Mouse (Mus musculus): ENCODE data around the gene Gm42372. TPM values are rescaled to one million over a fixed set of nuclear protein-coding genes. Genes with fewer than 3 reads are reported as not detected.

Gene Gm42372
- 0.18 and 0.25 TPM in 2 replicates for polyA plus RNA-seq (2015; fragmentation: Nextera tagmentation; extraction: Ambion mirVana)

GRCm38 (mm10) chr7:16982859-16983568 is at the start of gene Gm42372:
Gene Gm42372 (plus strand): TSS chr7:16983086.
- H3K36me3 ChIP-seq, result no peaks in the 10 kb centered on the region
- no peaks in the 10 kb centered on the region for H3K9me3 ChIP-seq
- peak within 1 kb of the TSS; percentile 20; the same call in 1 of the 2 replicates for H3K4me3 ChIP-seq
- no peaks in the 10 kb centered on the region for H3K27me3 ChIP-seq
- peak within 1 kb of the TSS; percentile 49 for H3K4me2 ChIP-seq
- ATAC-seq (ENCODE audit: insufficient number of reproducible peaks, insufficient read depth, low FRiP score, low TSS enrichment, low read depth), result 0 out of 2 replicates have a peak, but pooled peaks have one; percentile 26
- H3K4me1 ChIP-seq, result peaks cover 28% of the 10 kb centered on the region
- H3K27ac ChIP-seq, result no peak within 1 kb of the TSS
- 24% methylated on average over 26 of the region's 26 CpGs for WGBS
- H3K9ac ChIP-seq, result no peak within 1 kb of the TSS

DNA sequence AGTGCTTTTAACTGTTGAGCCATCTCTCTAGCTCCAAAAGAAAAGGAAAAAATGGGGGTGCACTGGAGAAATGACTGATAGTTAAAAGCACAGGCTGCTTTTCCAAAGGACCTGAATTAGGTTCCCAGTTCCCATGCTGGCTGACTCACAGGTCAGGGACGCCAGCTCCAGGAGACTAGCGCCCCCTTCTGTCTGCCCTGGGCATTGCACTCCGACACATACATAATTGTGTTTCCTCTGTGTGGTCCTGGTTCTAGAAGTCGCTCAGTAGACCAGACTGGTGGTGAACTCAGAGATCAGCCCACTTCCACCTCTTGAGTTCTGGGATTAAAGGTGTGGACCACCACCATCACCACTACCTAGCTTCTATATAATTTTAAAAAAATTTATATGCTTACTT is 45.6 kb upstream of the Gm42372 start:
- H3K36me3 ChIP-seq, result no peaks in the 10 kb centered on the region
- 41% methylated on average over 4 of the region's 4 CpGs for WGBS
- H3K9me3 ChIP-seq, result no peaks in the 10 kb centered on the region
- no peak for ATAC-seq (ENCODE audit: insufficient number of reproducible peaks, insufficient read depth, low FRiP score, low TSS enrichment, low read depth)
- H3K4me3 ChIP-seq, result no peak overlapping the region
- no peak overlapping the region for H3K27ac ChIP-seq
- peaks cover 14% of the 10 kb centered on the region for H3K4me1 ChIP-seq
- no peak overlapping the region for H3K4me2 ChIP-seq
- no peak overlapping the region for H3K9ac ChIP-seq
- no peaks in the 10 kb centered on the region for H3K27me3 ChIP-seq

GRCm38 (mm10) chr7:16938117-16938791 is 44.6 kb upstream of the Gm42372 start:
- 68% methylated on average over 17 of the region's 17 CpGs for WGBS
- H3K4me3 ChIP-seq, result no peak overlapping the region
- ATAC-seq (ENCODE audit: insufficient number of reproducible peaks, insufficient read depth, low FRiP score, low TSS enrichment, low read depth), result no peak
- H3K4me1 ChIP-seq, result peaks cover 13% of the 10 kb centered on the region
- no peaks in the 10 kb centered on the region for H3K27me3 ChIP-seq
- H3K9ac ChIP-seq, result no peak overlapping the region
- H3K4me2 ChIP-seq, result no peak overlapping the region
- no peak overlapping the region for H3K27ac ChIP-seq
- H3K9me3 ChIP-seq, result no peaks in the 10 kb centered on the region
- no peaks in the 10 kb centered on the region for H3K36me3 ChIP-seq

DNA sequence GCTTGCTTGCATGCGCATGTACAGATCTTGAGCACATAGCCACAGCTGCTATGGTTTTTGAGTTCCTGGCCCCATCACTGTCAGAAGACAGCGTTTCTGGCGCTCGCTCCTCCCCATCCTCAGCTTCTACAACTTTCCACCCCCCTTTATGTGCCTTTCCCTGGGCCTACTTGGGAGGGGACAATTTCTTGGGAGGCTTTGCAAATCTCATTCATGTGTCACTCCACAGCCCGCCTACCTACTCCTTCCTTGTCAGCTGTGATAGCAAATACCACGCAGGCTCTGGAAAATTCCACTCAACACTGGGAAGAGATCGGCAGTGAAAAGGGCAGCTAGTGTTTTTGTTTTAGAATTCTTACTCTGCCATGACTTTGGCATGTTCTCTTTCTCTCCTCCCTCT is 42.6 kb upstream of the Gm42372 start:
- WGBS, result 30% methylated on average over 7 of the region's 7 CpGs
- no peak for ATAC-seq (ENCODE audit: insufficient number of reproducible peaks, insufficient read depth, low FRiP score, low TSS enrichment, low read depth)
- no peak overlapping the region for H3K4me3 ChIP-seq
- H3K9ac ChIP-seq, result no peak overlapping the region
- peaks cover 26% of the 10 kb centered on the region for H3K4me1 ChIP-seq
- H3K27me3 ChIP-seq, result peaks cover 7% of the 10 kb centered on the region
- peak overlapping the region; percentile 66 for H3K27ac ChIP-seq
- H3K36me3 ChIP-seq, result no peaks in the 10 kb centered on the region
- no peaks in the 10 kb centered on the region for H3K9me3 ChIP-seq
- H3K4me2 ChIP-seq, result no peak overlapping the region

DNA sequence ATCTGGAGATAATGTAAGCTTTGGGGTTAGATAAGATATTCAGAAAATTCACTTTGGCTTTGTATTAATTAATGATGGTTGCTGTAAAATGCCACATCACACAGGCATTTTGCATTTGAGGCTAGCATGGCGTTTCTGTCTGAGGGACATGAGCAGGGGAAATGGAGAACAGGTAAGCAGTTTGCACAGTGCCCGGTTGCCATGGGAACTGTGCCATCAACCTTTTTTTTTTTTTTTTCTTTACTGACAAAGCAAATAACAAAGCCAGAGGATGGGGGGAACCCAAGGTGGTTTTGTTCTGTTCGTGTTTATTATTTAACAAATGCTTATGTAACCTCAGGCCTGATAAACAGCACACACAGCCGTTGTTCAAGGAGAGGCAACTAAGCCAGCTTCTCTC is 40.0 kb upstream of the Gm42372 start:
- Histone ChIP-seq H3K4me2 (no peak overlapping the region), H3K36me3 (no peaks in the 10 kb centered on the region), H3K9me3 (no peaks in the 10 kb centered on the region), H3K9ac (no peak overlapping the region), H3K27ac (no peak overlapping the region), H3K4me1 (peaks cover 48% of the 10 kb centered on the region), H3K4me3 (no peak overlapping the region), H3K27me3 (peaks cover 32% of the 10 kb centered on the region)
- no peak for ATAC-seq (ENCODE audit: insufficient number of reproducible peaks, insufficient read depth, low FRiP score, low TSS enrichment, low read depth)
- 57% methylated on average over 4 of the region's 4 CpGs for WGBS

DNA sequence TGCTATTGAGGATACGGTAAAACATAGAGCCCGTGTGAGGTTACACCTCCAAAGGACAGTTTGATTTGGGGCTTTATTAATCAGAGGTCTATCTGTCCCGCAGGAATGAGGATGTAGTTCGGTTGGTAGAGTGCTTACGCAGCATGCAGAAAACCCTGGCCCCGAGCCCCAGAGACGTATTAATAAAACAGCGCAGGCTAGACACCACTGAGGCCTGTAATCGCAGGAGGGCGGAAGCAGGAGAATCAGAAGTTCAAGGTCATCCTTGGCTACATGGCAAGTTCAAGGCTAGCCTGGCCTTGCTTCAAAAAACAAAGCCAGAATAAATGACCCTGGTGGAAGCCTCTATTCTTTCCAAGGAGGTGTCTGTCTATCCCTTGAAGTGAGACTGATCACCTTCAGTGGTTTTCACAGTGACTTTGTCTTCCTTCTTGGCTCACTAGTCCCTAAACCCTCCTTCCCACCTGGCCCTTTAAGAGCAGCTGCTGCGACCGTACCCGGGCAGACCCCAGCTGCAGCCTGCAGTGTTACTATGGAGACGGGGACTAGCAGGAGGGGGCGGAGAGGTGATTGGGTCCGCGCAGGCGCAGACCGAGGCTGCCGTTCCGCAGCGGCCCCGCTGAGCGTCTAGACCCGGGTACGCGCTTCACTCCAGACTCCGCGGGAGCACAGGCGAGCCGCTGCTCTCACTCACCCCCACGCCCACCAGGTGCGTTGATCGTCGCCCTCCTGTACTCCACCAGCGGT is 38.7 kb upstream of the Gm42372 start, which contains the start of gene Pnmal2:
Gene Pnmal2 (plus strand): TSS at position 622 of the 747 bp plus-strand sequence.
- H3K4me2 ChIP-seq, result peak within 1 kb of the TSS; percentile 87
- peak within 1 kb of the TSS; percentile 84 for H3K9ac ChIP-seq
- H3K4me1 ChIP-seq, result peaks cover 55% of the 10 kb centered on the region
- no peak within 1 kb of the TSS for H3K27ac ChIP-seq
- WGBS, result 14% methylated on average over 36 of the region's 36 CpGs
- H3K36me3 ChIP-seq, result no peaks in the 10 kb centered on the region
- no peaks in the 10 kb centered on the region for H3K9me3 ChIP-seq
- peak; percentile 82 for ATAC-seq (ENCODE audit: insufficient number of reproducible peaks, insufficient read depth, low FRiP score, low TSS enrichment, low read depth)
- peaks cover 46% of the 10 kb centered on the region for H3K27me3 ChIP-seq
- H3K4me3 ChIP-seq, result peak within 1 kb of the TSS; percentile 67

- Histone ChIP-seq H3K4me1 (peaks cover 59% of the 10 kb centered on the region), H3K27ac (no peak overlapping the region), H3K4me2 (peak overlapping the region; percentile 87), H3K9ac (peak overlapping the region; percentile 84), H3K36me3 (no peaks in the 10 kb centered on the region), H3K27me3 (peaks cover 52% of the 10 kb centered on the region), H3K9me3 (no peaks in the 10 kb centered on the region), H3K4me3 (peak overlapping the region; percentile 67)
- under 1% methylated on average over 22 of the region's 22 CpGs for WGBS
- ATAC-seq (ENCODE audit: insufficient number of reproducible peaks, insufficient read depth, low FRiP score, low TSS enrichment, low read depth), result no peak; the same call in 1 of the 2 replicates
Observed at GRCm38 (mm10) chr7:16944808-16945315, 38.0 kb upstream of the Gm42372 start.

DNA sequence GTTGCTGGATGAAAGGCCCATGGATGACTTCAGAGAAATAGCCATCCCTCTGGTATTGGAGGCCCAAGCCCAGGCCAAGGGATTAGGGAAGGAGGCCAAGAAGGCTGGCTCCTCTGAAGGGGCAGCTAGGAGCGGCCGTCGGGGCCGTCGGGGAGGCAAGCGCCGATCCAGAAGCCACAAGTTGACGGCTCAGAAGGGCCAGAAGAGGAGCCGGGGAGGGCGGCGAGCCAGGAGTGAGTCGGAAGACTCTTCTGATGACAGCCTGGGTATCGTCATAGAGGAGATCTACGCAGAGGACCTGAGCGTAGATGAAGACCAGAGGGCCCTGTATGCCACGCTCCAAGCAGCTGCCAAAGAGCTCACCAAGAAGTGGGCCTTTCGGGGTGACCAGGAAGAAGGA is 37.5 kb upstream of the Gm42372 start:
- H3K4me1 ChIP-seq, result peaks cover 59% of the 10 kb centered on the region
- ATAC-seq (ENCODE audit: insufficient number of reproducible peaks, insufficient read depth, low FRiP score, low TSS enrichment, low read depth), result no peak
- H3K27ac ChIP-seq, result no peak overlapping the region
- WGBS, result 15% methylated on average over 17 of the region's 17 CpGs
- H3K4me3 ChIP-seq, result peak overlapping the region; percentile 67
- peak overlapping the region; percentile 87 for H3K4me2 ChIP-seq
- H3K27me3 ChIP-seq, result peaks cover 53% of the 10 kb centered on the region
- H3K36me3 ChIP-seq, result no peaks in the 10 kb centered on the region
- peak overlapping the region; percentile 84 for H3K9ac ChIP-seq
- no peaks in the 10 kb centered on the region for H3K9me3 ChIP-seq

GRCm38 (mm10) chr7:16946441-16947348 is 36.2 kb upstream of the Gm42372 start:
- Histone ChIP-seq H3K9me3 (no peaks in the 10 kb centered on the region), H3K27me3 (peaks cover 53% of the 10 kb centered on the region), H3K4me3 (peak overlapping the region; percentile 67), H3K27ac (no peak overlapping the region), H3K9ac (peak overlapping the region; percentile 64), H3K36me3 (no peaks in the 10 kb centered on the region), H3K4me1 (peaks cover 62% of the 10 kb centered on the region), H3K4me2 (peak overlapping the region; percentile 87)
- ATAC-seq (ENCODE audit: insufficient number of reproducible peaks, insufficient read depth, low FRiP score, low TSS enrichment, low read depth), result no peak
- WGBS, result 2% methylated on average over 53 of the region's 53 CpGs

DNA sequence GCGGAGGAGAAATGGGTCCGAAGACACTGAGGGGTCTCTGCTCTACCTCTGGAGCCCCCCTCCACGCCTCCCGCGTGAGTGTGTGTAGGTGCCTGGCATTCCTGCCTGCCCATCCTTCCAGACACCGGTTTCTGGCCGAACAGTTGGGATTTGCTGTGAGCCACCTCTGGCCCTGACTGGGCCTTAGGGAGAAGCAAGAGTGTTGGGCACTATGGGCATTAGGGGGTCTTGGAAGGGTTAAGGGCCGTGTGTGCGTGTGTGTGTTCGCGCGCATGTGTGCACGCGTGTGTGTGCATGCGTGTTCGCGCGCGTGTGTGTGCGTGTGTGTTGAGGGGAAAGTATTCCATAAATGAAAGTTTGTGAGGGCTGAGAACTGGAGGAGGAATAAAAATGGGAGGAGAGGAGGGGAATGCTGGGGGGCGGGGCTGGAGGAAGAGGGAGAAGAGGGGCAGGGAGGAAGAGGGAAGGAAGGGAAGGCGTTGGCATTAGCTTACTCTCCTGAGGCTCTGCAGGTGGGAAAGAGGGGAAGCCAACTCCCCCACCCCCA is 35.5 kb upstream of the Gm42372 start:
- Histone ChIP-seq H3K9ac (no peak overlapping the region; the same call in 1 of the 2 replicates), H3K27me3 (peaks cover 53% of the 10 kb centered on the region), H3K4me1 (peaks cover 62% of the 10 kb centered on the region), H3K36me3 (no peaks in the 10 kb centered on the region), H3K4me2 (peak overlapping the region; percentile 87), H3K9me3 (no peaks in the 10 kb centered on the region), H3K4me3 (peak overlapping the region; percentile 67), H3K27ac (no peak overlapping the region)
- WGBS, result 14% methylated on average over 21 of the region's 22 CpGs
- no peak for ATAC-seq (ENCODE audit: insufficient number of reproducible peaks, insufficient read depth, low FRiP score, low TSS enrichment, low read depth)
